In genomic region chr4:134588951-134589350, GRCm38 (mm10) we compare ENCODE assay signal across 13 mouse cellular contexts. TPM values are rescaled to one million over a fixed set of nuclear protein-coding genes. Genes with fewer than 3 reads are reported as not detected.
DNase-seq lines count a peak whose midpoint lies in the region; ATAC-seq lines count a peak whose summit lies in the region.
"Had no signal": no experiment of that assay in that cellular context is flagged by ENCODE, and none has a peak within 500 bp of the region (broad histone marks: within the 10 kb centered on the region; RNA-seq: fewer than 3 reads in every experiment).

No protein-coding gene starts in this region.

- 90% methylated on average over 5 of the region's 5 CpGs for WGBS in midbrain, embryonic 13.5 days
- 88% methylated on average over 5 of the region's 5 CpGs for WGBS in heart, embryonic 11.5 days (ENCODE audit: insufficient replicate concordance)

- H3K27ac ChIP-seq in midbrain, embryonic 13.5 days = no peak overlapping the region
- no peak overlapping the region for H3K27ac ChIP-seq in heart, embryonic 11.5 days (ENCODE audit: low read depth, low read length)
- H3K27ac ChIP-seq: intestine, embryonic 15.5 days; limb, embryonic 13.5 days had no signal

- no peak overlapping the region for H3K9ac ChIP-seq in midbrain, embryonic 13.5 days (replicated peaks)
- H3K9ac ChIP-seq in heart, embryonic 11.5 days (ENCODE audit: low read depth, low read length) = no peak overlapping the region
- H3K9ac ChIP-seq: intestine, embryonic 15.5 days; limb, embryonic 13.5 days had no signal

- no peak overlapping the region for H3K4me3 ChIP-seq in midbrain, embryonic 13.5 days (replicated peaks)
- no peak overlapping the region for H3K4me3 ChIP-seq in heart, embryonic 11.5 days (ENCODE audit: low read depth, low read length)
- H3K4me3 ChIP-seq: erythroblast, embryonic 14.5 days; intestine, embryonic 15.5 days; limb, embryonic 13.5 days had no signal

- H3K36me3 ChIP-seq in midbrain, embryonic 13.5 days = no peaks in the 10 kb centered on the region
- H3K36me3 ChIP-seq in heart, embryonic 11.5 days (ENCODE audit: control insufficient read depth, insufficient read depth, low read length) = 0 out of 2 replicates have a peak, but pooled peaks cover 3% of the 10 kb centered on the region
- H3K36me3 ChIP-seq: intestine, embryonic 15.5 days; limb, embryonic 13.5 days had no signal

- H3K27me3 ChIP-seq in midbrain, embryonic 13.5 days = no peaks in the 10 kb centered on the region
- H3K27me3 ChIP-seq in heart, embryonic 11.5 days (ENCODE audit: control insufficient read depth, insufficient read depth, low read length) = no peaks in the 10 kb centered on the region
- H3K27me3 ChIP-seq: intestine, embryonic 15.5 days; limb, embryonic 13.5 days had no signal

- peaks cover 23% of the 10 kb centered on the region for H3K4me1 ChIP-seq in midbrain, embryonic 13.5 days (replicated peaks)
- H3K4me1 ChIP-seq in heart, embryonic 11.5 days (ENCODE audit: control insufficient read depth, insufficient read depth, low read length) = peaks cover 5% of the 10 kb centered on the region

- H3K9me3 ChIP-seq in midbrain, embryonic 13.5 days = no peaks in the 10 kb centered on the region
- H3K9me3 ChIP-seq in heart, embryonic 11.5 days (replicated peaks; ENCODE audit: control insufficient read depth, low read length) = no peaks in the 10 kb centered on the region
- H3K9me3 ChIP-seq: intestine, embryonic 15.5 days; limb, embryonic 13.5 days had no signal

- DNase-seq in adrenal gland, adult (ENCODE audit: inconsistent age in 2 of 2, low spot score in 1 of 2) = peak; percentile 58 to 74
- no peak for DNase-seq in adrenal gland, postnatal 4 days (ENCODE audit: low spot score in 2 of 2)
- DNase-seq in 416B (ENCODE audit: low read depth) = peak; percentile 97
- peak; percentile 50 for DNase-seq in brain, adult 2 months (ENCODE audit: low read depth, low spot score)
- DNase-seq in lung, postnatal 25 days (ENCODE audit: low spot score) = peak; percentile 43
- DNase-seq in spleen, adult 12 weeks (ENCODE audit: low spot score) = no peak
- DNase-seq: kidney, postnatal 14 days; spleen, adult 18-20 months had no signal

- ATAC-seq in midbrain, embryonic 13.5 days = no peak
- no peak for ATAC-seq in heart, embryonic 11.5 days (replicated peaks; ENCODE audit: insufficient number of reproducible peaks, low FRiP score, low TSS enrichment)
- ATAC-seq: intestine, embryonic 15.5 days had no signal

- no peak overlapping the region for H3K4me2 ChIP-seq in midbrain, embryonic 13.5 days (replicated peaks)
- no peak overlapping the region for H3K4me2 ChIP-seq in heart, embryonic 11.5 days
- H3K4me2 ChIP-seq: intestine, embryonic 15.5 days; limb, embryonic 13.5 days had no signal

RNA-seq across cellular contexts. Expression of gene Selenon, which starts 37.0 kb away (rescaled TPM):
- 10 to 100 TPM; 49.4 to 52.7 TPM for total RNA-seq in adrenal gland, postnatal 4 days (2021)
- 11.1 and 11.5 TPM in 2 replicates for polyA plus RNA-seq in midbrain, embryonic 13.5 days (2015; fragmentation: Nextera tagmentation; extraction: Ambion mirVana)
- 22.4 and 25.3 TPM in 2 replicates for polyA plus RNA-seq in heart, embryonic 11.5 days (2014; fragmentation: Nextera tagmentation; extraction: Ambion mirVana)

RNA-seq across cellular contexts. Expression of gene Mtfr1l, which starts 53.8 kb away (rescaled TPM):
- total RNA-seq in adrenal gland, postnatal 4 days (2021) = 100 to 1,000 TPM; 123 to 134 TPM
- polyA plus RNA-seq in midbrain, embryonic 13.5 days (2015; fragmentation: Nextera tagmentation; extraction: Ambion mirVana) = 149 and 155 TPM in 2 replicates
- polyA plus RNA-seq in heart, embryonic 11.5 days (2014; fragmentation: Nextera tagmentation; extraction: Ambion mirVana) = 167 and 177 TPM in 2 replicates

Comparison
In these comparisons a context has a peak if more than half of its experiments do, and no peak if none do; other contexts are left out.
1. DNase-seq: peak in adrenal gland, adult (2 of 2), 416B (single experiment), brain, adult 2 months (single experiment) and lung, postnatal 25 days (single experiment); none in adrenal gland, postnatal 4 days (0 of 2) and spleen, adult 12 weeks (single experiment).